Mouse (Mus musculus) C2C12 (cell line): Measurements from ENCODE around the gene 2610318N02Rik. TPM values are rescaled to one million over a fixed set of nuclear protein-coding genes. Genes with fewer than 3 reads are reported as not detected.

Source experiments
- H3K27me3 ChIP-seq: one replicate; pipeline ENCODE4 v1.6.1; 2011; ENCODE audit not compliant: control insufficient read depth, insufficient read depth, insufficient read length
- H3K36me3 ChIP-seq: one replicate; pipeline ENCODE4 v1.6.1; 2011; ENCODE audit not compliant: control insufficient read depth, insufficient read depth
- H3K4me3 ChIP-seq: one replicate; pipeline ENCODE4 v1.5.1; 2011; ENCODE audit warnings: mild to moderate bottlenecking, control low read depth; ENCODE audit not compliant: poor library complexity, insufficient read depth, severe bottlenecking
- H3K79me2 ChIP-seq: one replicate; pipeline ENCODE4 v1.6.1; 2011; ENCODE audit not compliant: control insufficient read depth, insufficient read depth
- H3K79me3 ChIP-seq: one replicate; pipeline ENCODE4 v1.6.1; 2011; ENCODE audit warnings: low read depth, control low read depth
- H3ac ChIP-seq: one replicate; pipeline ENCODE3; 2011; ENCODE audit warnings: low read depth; ENCODE audit not compliant: control insufficient read depth, insufficient read length
- CEBPB ChIP-seq: IDR thresholded peaks from one replicate; pipeline ENCODE4 v1.6.1; 2011; ENCODE audit warnings: low read depth, mild to moderate bottlenecking, control low read depth, moderate library complexity
- CTCF ChIP-seq: IDR thresholded peaks from one replicate; pipeline ENCODE4 v1.5.1; 2011; ENCODE audit not compliant: control insufficient read depth, insufficient read depth, insufficient read length
- FOSL1 ChIP-seq: IDR thresholded peaks from one replicate; pipeline ENCODE4 v1.8.0; 2011; ENCODE audit warnings: mild to moderate bottlenecking, low read length; ENCODE audit not compliant: poor library complexity, insufficient read depth, severe bottlenecking
- MAX ChIP-seq: IDR thresholded peaks from one replicate; pipeline ENCODE4 v1.6.1; 2011; ENCODE audit warnings: mild to moderate bottlenecking, control low read depth
- MYOD1 ChIP-seq: IDR thresholded peaks from one replicate; pipeline ENCODE4 v1.6.1; 2011; ENCODE audit warnings: low read depth; ENCODE audit not compliant: control insufficient read depth, insufficient read length
- MYOG ChIP-seq: IDR thresholded peaks from one replicate; pipeline ENCODE4 v1.6.1; 2011; ENCODE audit not compliant: control insufficient read depth, insufficient read length; ENCODE audit errors: extremely low read depth
- USF1 ChIP-seq: IDR thresholded peaks from one replicate; pipeline ENCODE4 v1.6.1; 2011; ENCODE audit warnings: low read depth, mild to moderate bottlenecking, control low read depth, moderate library complexity
- polyA plus RNA-seq: library from polyadenylated mRNA; unstranded; fragments of >200 nt; fragmentation: generic; extraction: Trizol; gene quantifications from one replicate; pipeline ENCODE4 v1.2.1, GENCODE M21; 2012; ENCODE audit warnings: missing spikeins

Gene 2610318N02Rik
- polyA plus RNA-seq, 1 experiment: 25.4 TPM

- no peaks in the 10 kb centered on the region for H3K79me3 ChIP-seq
- H3K4me3 ChIP-seq: no peak overlapping the region
- H3K79me2 ChIP-seq: no peaks in the 10 kb centered on the region
- H3K27me3 ChIP-seq: no peaks in the 10 kb centered on the region
- TF ChIP-seq CTCF (no peak), USF1 (no peak), MAX (no peak), CEBPB (no peak), FOSL1 (no peak), MYOD1 (no peak), MYOG (no peak)
- H3K36me3 ChIP-seq: no peaks in the 10 kb centered on the region
- no peak overlapping the region for H3ac ChIP-seq
Observed at GRCm38 (mm10) chr16:17137355-17137754, 12.4 kb upstream of the 2610318N02Rik start.

GRCm38 (mm10) chr16:17132906-17133200 is 7.9 kb upstream of the 2610318N02Rik start:
- H3K27me3 ChIP-seq: no peaks in the 10 kb centered on the region
- H3K36me3 ChIP-seq: no peaks in the 10 kb centered on the region
- H3K79me2 ChIP-seq: peaks cover 10% of the 10 kb centered on the region
- no peaks in the 10 kb centered on the region for H3K79me3 ChIP-seq
- TF ChIP-seq USF1: no peak
- no peak for TF ChIP-seq FOSL1
- no peak for TF ChIP-seq MYOD1
- TF ChIP-seq CEBPB: no peak
- no peak for TF ChIP-seq MYOG
- no peak for TF ChIP-seq MAX
- TF ChIP-seq CTCF: no peak
- H3K4me3 ChIP-seq: peak overlapping the region; percentile 21
- H3ac ChIP-seq: no peak overlapping the region

- no peak for TF ChIP-seq CTCF
- no peak for TF ChIP-seq USF1
- no peak for TF ChIP-seq FOSL1
- no peak for TF ChIP-seq CEBPB
- no peak for TF ChIP-seq MAX
- no peak for TF ChIP-seq MYOG
- TF ChIP-seq MYOD1: no peak
- Histone ChIP-seq H3K79me3 (no peaks in the 10 kb centered on the region), H3ac (peak within 1 kb of the TSS; percentile 73), H3K4me3 (peak within 1 kb of the TSS; percentile 59), H3K27me3 (no peaks in the 10 kb centered on the region), H3K79me2 (peaks cover 10% of the 10 kb centered on the region), H3K36me3 (no peaks in the 10 kb centered on the region)
Observed at GRCm38 (mm10) chr16:17132089-17132905, 7.3 kb upstream of the 2610318N02Rik start, which contains the start of gene Sdf2l1. Sdf2l1 (minus strand) TSS chr16:17132383.

GRCm38 (mm10) chr16:17131191-17132088 is 6.5 kb upstream of the 2610318N02Rik start:
- H3K4me3 ChIP-seq: peak overlapping the region; percentile 59
- no peaks in the 10 kb centered on the region for H3K36me3 ChIP-seq
- H3K79me3 ChIP-seq: no peaks in the 10 kb centered on the region
- TF ChIP-seq MYOG (no peak), FOSL1 (no peak), CTCF (peak; percentile 29), MAX (no peak)
- H3ac ChIP-seq: peak overlapping the region; percentile 73
- H3K79me2 ChIP-seq: peaks cover 10% of the 10 kb centered on the region
- H3K27me3 ChIP-seq: no peaks in the 10 kb centered on the region

GRCm38 (mm10) chr16:17127292-17127691 is 2.3 kb upstream of the 2610318N02Rik start:
- TF ChIP-seq CTCF (peak; percentile 62), USF1 (no peak)
- peaks cover 7% of the 10 kb centered on the region for H3K36me3 ChIP-seq
- no peak overlapping the region for H3K4me3 ChIP-seq
- no peaks in the 10 kb centered on the region for H3K27me3 ChIP-seq
- H3K79me3 ChIP-seq: peaks cover 3% of the 10 kb centered on the region
- no peak overlapping the region for H3ac ChIP-seq
- peaks cover 31% of the 10 kb centered on the region for H3K79me2 ChIP-seq

- Histone ChIP-seq H3K27me3 (no peaks in the 10 kb centered on the region), H3K79me2 (peaks cover 21% of the 10 kb centered on the region), H3ac (peak overlapping the region; percentile 95), H3K36me3 (peaks cover 28% of the 10 kb centered on the region), H3K4me3 (peak overlapping the region; percentile 42), H3K79me3 (peaks cover 3% of the 10 kb centered on the region)
- TF ChIP-seq MAX (no peak), CTCF (no peak), CEBPB (no peak), MYOG (no peak), USF1 (no peak), FOSL1 (no peak), MYOD1 (no peak)
Observed at GRCm38 (mm10) chr16:17124119-17124870, 672 bp downstream of the 2610318N02Rik start.
